Mouse (Mus musculus) right cerebral cortex, adult 18-20 months (tissue): Measurements from ENCODE around the gene Wipf2.
"Not testable (repeated sequence)": the region's sequence is repeated elsewhere in the genome, so short reads cannot be mapped to it uniquely, and the experiment has no call there.

Experiments used
- DNase-seq: peaks from one replicate; pipeline ENCODE4 v3.0.0; 2022; ENCODE audit warnings: mixed read lengths

The Wipf2 gene

GRCm38 (mm10) chr11:98910415-98910814 is 47.0 kb downstream of the Wipf2 start:
- no peak for DNase-seq

- DNase-seq, result no peak
Observed at GRCm38 (mm10) chr11:98911498-98911897, 48.1 kb downstream of the Wipf2 start.

GRCm38 (mm10) chr11:98914196-98914595 is 50.8 kb downstream of the Wipf2 start:
- DNase-seq, result no peak

GRCm38 (mm10) chr11:98916376-98916775 is 52.9 kb downstream of the Wipf2 start:
- DNase-seq, result not testable (repeated sequence)

GRCm38 (mm10) chr11:98917428-98918005 is 54.1 kb downstream of the Wipf2 start:
- DNase-seq, result no peak

GRCm38 (mm10) chr11:98918231-98918630 is 54.8 kb downstream of the Wipf2 start:
- DNase-seq, result no peak

- DNase-seq, result no peak
Observed at GRCm38 (mm10) chr11:98919009-98919408, 55.6 kb downstream of the Wipf2 start.

GRCm38 (mm10) chr11:98921813-98922212 is 58.4 kb downstream of the Wipf2 start:
- DNase-seq, result not testable (repeated sequence)

GRCm38 (mm10) chr11:98922307-98922706 is 58.9 kb downstream of the Wipf2 start:
- not testable (repeated sequence) for DNase-seq

GRCm38 (mm10) chr11:98922851-98923711 is 59.6 kb downstream of the Wipf2 start:
- DNase-seq, result not testable (repeated sequence)

- no peak for DNase-seq
Observed at GRCm38 (mm10) chr11:98924633-98925175, 61.3 kb downstream of the Wipf2 start.

GRCm38 (mm10) chr11:98925265-98925721 is 61.9 kb downstream of the Wipf2 start:
- DNase-seq, result no peak

- no peak for DNase-seq
Observed at GRCm38 (mm10) chr11:98925868-98926311, 62.5 kb downstream of the Wipf2 start.

- DNase-seq, result no peak
Observed at GRCm38 (mm10) chr11:98926553-98926952, 63.1 kb downstream of the Wipf2 start.

GRCm38 (mm10) chr11:98927438-98928076 is 64.1 kb downstream of the Wipf2 start, which contains the start of gene Rara:
Gene Rara (plus strand): TSS chr11:98927818.
- DNase-seq, result no peak

GRCm38 (mm10) chr11:98928186-98928893 is 64.9 kb downstream of the Wipf2 start:
- DNase-seq, result no peak

- no peak for DNase-seq
Observed at GRCm38 (mm10) chr11:98929503-98929902, 66.1 kb downstream of the Wipf2 start.

- DNase-seq, result no peak
Observed at GRCm38 (mm10) chr11:98930127-98930601, 66.7 kb downstream of the Wipf2 start.

- DNase-seq, result no peak
Observed at GRCm38 (mm10) chr11:98930773-98931512, 67.5 kb downstream of the Wipf2 start.

- DNase-seq, result no peak
Observed at GRCm38 (mm10) chr11:98931513-98932292, 68.3 kb downstream of the Wipf2 start.
